Mouse (Mus musculus) testis, adult 2 months (tissue): ENCODE data around the gene Barhl1. TPM values are rescaled to one million over a fixed set of nuclear protein-coding genes. Genes with fewer than 3 reads are reported as not detected.
A peak's percentile ranks its signal among the peaks of the same experiment; 100 is the strongest.

Source experiments
- H3K27ac ChIP-seq: fragments of 200-500 bp; 2 replicates; pipeline ENCODE4 v1.5.1; 2012; ENCODE audit warnings: low read depth, low read length; ENCODE audit not compliant: control insufficient read depth, insufficient read depth
- H3K27me3 ChIP-seq: fragments of 200-500 bp; 2 replicates; pipeline ENCODE4 v1.6.1; 2012; ENCODE audit warnings: mild to moderate bottlenecking, low read length, moderate library complexity; ENCODE audit not compliant: control insufficient read depth, insufficient read depth
- H3K36me3 ChIP-seq: fragments of 200-500 bp; 2 replicates; pipeline ENCODE4 v1.6.1; 2012; ENCODE audit warnings: mild to moderate bottlenecking, low read length; ENCODE audit not compliant: control insufficient read depth, insufficient read depth
- H3K4me1 ChIP-seq: fragments of 200-500 bp; 2 replicates; pipeline ENCODE4 v1.6.1; 2012; ENCODE audit warnings: low read length; ENCODE audit not compliant: control insufficient read depth, insufficient read depth
- H3K4me3 ChIP-seq: fragments of 200-500 bp; 2 replicates; pipeline ENCODE4 v1.5.1; 2012; ENCODE audit warnings: low read depth, mild to moderate bottlenecking, low read length, moderate library complexity, mixed read lengths; ENCODE audit not compliant: control insufficient read depth
- CTCF ChIP-seq: fragments of 200-500 bp; IDR thresholded peaks from 2 replicates; pipeline ENCODE4 v1.5.1; 2012; ENCODE audit warnings: low read depth, mild to moderate bottlenecking, inconsistent platforms, low read length, moderate library complexity; ENCODE audit not compliant: control insufficient read depth, insufficient read depth, insufficient replicate concordance
- POLR2A ChIP-seq: fragments of 200-500 bp; IDR thresholded peaks from 2 replicates; pipeline ENCODE4 v1.6.1; 2012; ENCODE audit warnings: low read depth, mild to moderate bottlenecking, inconsistent platforms, low read length, moderate library complexity; ENCODE audit not compliant: control insufficient read depth
- polyA plus RNA-seq: library from polyadenylated mRNA; depleted of rRNA; stranded (reverse); fragments of >200 nt; gene quantifications from 2 replicates; pipeline ENCODE4 v1.2.3, GENCODE M21; 2012

Barhl1 gene
- polyA plus RNA-seq, 1 experiment, result 0.35 TPM

GRCm38 (mm10) chr2:28912039-28912700 is 4.3 kb downstream of the Barhl1 start:
- Histone ChIP-seq H3K36me3 (no peaks in the 10 kb centered on the region), H3K27me3 (peaks cover 11% of the 10 kb centered on the region), H3K27ac (no peak overlapping the region), H3K4me1 (peaks cover 38% of the 10 kb centered on the region), H3K4me3 (no peak overlapping the region; the same call in 1 of the 2 replicates)
- TF ChIP-seq CTCF (no peak), POLR2A (no peak)

GRCm38 (mm10) chr2:28911331-28912038 is 5.0 kb downstream of the Barhl1 start:
- Histone ChIP-seq H3K27me3 (peaks cover 11% of the 10 kb centered on the region), H3K36me3 (no peaks in the 10 kb centered on the region), H3K4me3 (no peak overlapping the region; the same call in 1 of the 2 replicates), H3K27ac (no peak overlapping the region), H3K4me1 (peaks cover 34% of the 10 kb centered on the region)
- no peak for TF ChIP-seq CTCF
- no peak for TF ChIP-seq POLR2A

- TF ChIP-seq CTCF, result no peak
- Histone ChIP-seq H3K27me3 (peaks cover 11% of the 10 kb centered on the region), H3K4me3 (no peak overlapping the region), H3K27ac (no peak overlapping the region), H3K4me1 (peaks cover 31% of the 10 kb centered on the region), H3K36me3 (no peaks in the 10 kb centered on the region)
Observed at GRCm38 (mm10) chr2:28910877-28911276, 5.6 kb downstream of the Barhl1 start.

GRCm38 (mm10) chr2:28909818-28910710 is 6.4 kb downstream of the Barhl1 start:
- Histone ChIP-seq H3K27me3 (peaks cover 10% of the 10 kb centered on the region), H3K4me1 (peaks cover 28% of the 10 kb centered on the region), H3K4me3 (no peak overlapping the region), H3K27ac (no peak overlapping the region), H3K36me3 (no peaks in the 10 kb centered on the region)
- TF ChIP-seq POLR2A (no peak), CTCF (no peak)

- no peak overlapping the region for H3K4me3 ChIP-seq
- H3K27ac ChIP-seq, result no peak overlapping the region
- peaks cover 28% of the 10 kb centered on the region for H3K4me1 ChIP-seq
- no peak for TF ChIP-seq POLR2A
- no peak for TF ChIP-seq CTCF
- no peaks in the 10 kb centered on the region for H3K36me3 ChIP-seq
- H3K27me3 ChIP-seq, result peaks cover 10% of the 10 kb centered on the region
Observed at GRCm38 (mm10) chr2:28909186-28909817, 7.2 kb downstream of the Barhl1 start.

GRCm38 (mm10) chr2:28908389-28909153 is 7.9 kb downstream of the Barhl1 start:
- peaks cover 10% of the 10 kb centered on the region for H3K27me3 ChIP-seq
- H3K4me1 ChIP-seq, result peaks cover 28% of the 10 kb centered on the region
- no peak overlapping the region for H3K27ac ChIP-seq
- H3K36me3 ChIP-seq, result no peaks in the 10 kb centered on the region
- TF ChIP-seq POLR2A (no peak), CTCF (no peak)
- H3K4me3 ChIP-seq, result peak overlapping the region; percentile 10; the same call in 1 of the 2 replicates
